Mouse (Mus musculus): ENCODE measurements at regions not wholly inside any gene's neighbourhood (a gene's known extent, or its start where the extent isn't known, plus 50 kb on each side); places are given as distances from the start of the nearest gene placed in this dataset.

DNA sequence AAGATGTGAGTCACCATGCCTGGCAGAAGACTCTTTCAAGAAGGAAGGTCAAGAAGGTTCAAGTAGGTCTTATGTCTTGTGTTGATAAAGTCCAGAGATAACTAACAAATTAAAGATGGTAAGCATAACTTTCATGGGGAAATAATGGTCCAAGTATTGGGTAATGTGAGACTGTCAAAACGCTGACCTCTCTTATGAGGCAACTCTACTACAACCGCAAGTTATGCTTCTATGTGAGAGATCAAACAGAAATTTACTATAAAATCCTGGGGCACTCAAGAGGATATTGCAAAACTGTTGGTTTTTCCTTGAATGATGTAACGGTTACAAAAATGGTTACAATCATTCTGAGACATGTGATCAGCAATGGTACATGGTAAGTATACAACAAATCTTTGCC lies 192.6 kb upstream of the Kit start:
- H3K27ac ChIP-seq (ENCODE audit: low read depth, low read length): no peak overlapping the region
- ATAC-seq (ENCODE audit: insufficient read depth, low FRiP score, low TSS enrichment): no peak
- no peak for DNase-seq (ENCODE audit: low spot score)
- WGBS: 90% methylated on average over 3 of the region's 3 CpGs
- no peak overlapping the region for H3K4me2 ChIP-seq (ENCODE audit: low read depth)
- H3K4me3 ChIP-seq (ENCODE audit: low read depth, low read length): no peak overlapping the region
- no peaks in the 10 kb centered on the region for H3K9me3 ChIP-seq (ENCODE audit: control insufficient read depth, low read length)
- H3K27me3 ChIP-seq (ENCODE audit: control insufficient read depth, insufficient read depth, low read length): no peaks in the 10 kb centered on the region
- no peak overlapping the region for H3K9ac ChIP-seq (ENCODE audit: low read length)
- no peaks in the 10 kb centered on the region for H3K36me3 ChIP-seq (ENCODE audit: control insufficient read depth, insufficient read depth, low read length)
- no peaks in the 10 kb centered on the region; the same call in 1 of the 2 replicates for H3K4me1 ChIP-seq (ENCODE audit: control insufficient read depth, insufficient read depth, low read length)

DNA sequence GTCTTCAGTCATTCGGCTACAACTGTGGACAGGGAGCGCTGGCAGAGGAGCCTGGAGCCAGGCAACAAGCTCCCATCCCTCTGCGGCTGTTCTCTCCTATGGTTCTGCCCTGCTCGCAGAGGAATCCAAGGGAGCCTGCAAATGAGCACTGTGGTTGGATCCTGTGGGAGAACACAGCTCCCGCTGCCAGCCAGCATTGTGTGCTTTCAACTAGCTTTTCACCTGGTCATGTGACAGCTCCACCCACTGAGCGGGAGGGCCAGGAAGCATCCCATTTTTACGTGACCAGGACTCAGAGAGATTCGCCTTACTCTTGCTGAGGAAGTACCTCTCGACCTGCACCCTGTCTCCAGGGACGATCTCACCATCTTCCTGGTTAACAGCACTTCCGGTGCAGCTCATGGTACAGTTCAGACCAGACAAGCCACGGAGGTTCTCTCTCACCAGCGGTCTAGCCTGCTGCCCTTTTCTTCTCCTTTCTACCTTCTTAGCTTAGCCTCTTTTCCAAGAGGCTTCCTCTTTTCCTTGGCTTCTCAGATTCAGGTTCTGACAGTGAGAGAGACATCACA lies 186.7 kb upstream of the Kit start:
- Histone ChIP-seq H3K9me3 (ENCODE audit: control insufficient read depth, low read length) (no peaks in the 10 kb centered on the region), H3K9ac (ENCODE audit: low read length) (no peak overlapping the region), H3K36me3 (ENCODE audit: control insufficient read depth, insufficient read depth, low read length) (no peaks in the 10 kb centered on the region), H3K4me2 (ENCODE audit: low read depth) (no peak overlapping the region), H3K4me3 (ENCODE audit: low read depth, low read length) (no peak overlapping the region), H3K27ac (ENCODE audit: low read depth, low read length) (no peak overlapping the region), H3K27me3 (ENCODE audit: control insufficient read depth, insufficient read depth, low read length) (no peaks in the 10 kb centered on the region), H3K4me1 (ENCODE audit: control insufficient read depth, insufficient read depth, low read length) (no peaks in the 10 kb centered on the region)
- ATAC-seq (ENCODE audit: insufficient read depth, low FRiP score, low TSS enrichment) (no peak), DNase-seq (ENCODE audit: low spot score) (no peak)
- 50% methylated on average over 13 of the region's 13 CpGs for WGBS

DNA sequence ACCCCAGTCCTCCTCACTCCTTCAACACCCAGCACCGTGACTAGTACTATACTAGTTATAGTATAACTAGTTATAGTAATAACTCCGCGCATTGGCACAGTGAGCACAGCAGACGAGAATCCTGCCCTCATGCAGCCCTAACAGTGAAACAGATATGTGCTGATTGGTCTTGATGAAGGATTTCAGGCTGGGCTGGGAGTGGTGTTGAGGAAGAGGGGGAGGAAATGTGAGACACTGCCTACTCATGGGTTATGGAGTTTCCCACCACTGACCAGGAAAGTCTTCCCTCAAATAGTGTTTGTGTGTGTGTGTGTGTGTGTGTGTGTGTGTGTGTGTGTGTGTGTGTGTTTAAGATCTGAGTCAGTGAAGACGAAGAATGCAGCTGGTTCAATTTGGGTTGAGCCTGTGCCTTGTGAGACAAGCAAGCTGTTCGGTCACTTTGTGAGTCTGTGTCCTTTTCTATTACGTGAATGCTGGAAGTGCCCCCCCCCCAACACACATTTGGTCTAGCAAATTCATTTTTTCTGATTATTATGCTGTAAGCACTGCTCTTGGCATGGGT lies 185.9 kb upstream of the Kit start:
- no peak overlapping the region for H3K4me3 ChIP-seq (ENCODE audit: low read depth, low read length)
- no peak for ATAC-seq (ENCODE audit: insufficient read depth, low FRiP score, low TSS enrichment)
- no peaks in the 10 kb centered on the region for H3K27me3 ChIP-seq (ENCODE audit: control insufficient read depth, insufficient read depth, low read length)

DNA sequence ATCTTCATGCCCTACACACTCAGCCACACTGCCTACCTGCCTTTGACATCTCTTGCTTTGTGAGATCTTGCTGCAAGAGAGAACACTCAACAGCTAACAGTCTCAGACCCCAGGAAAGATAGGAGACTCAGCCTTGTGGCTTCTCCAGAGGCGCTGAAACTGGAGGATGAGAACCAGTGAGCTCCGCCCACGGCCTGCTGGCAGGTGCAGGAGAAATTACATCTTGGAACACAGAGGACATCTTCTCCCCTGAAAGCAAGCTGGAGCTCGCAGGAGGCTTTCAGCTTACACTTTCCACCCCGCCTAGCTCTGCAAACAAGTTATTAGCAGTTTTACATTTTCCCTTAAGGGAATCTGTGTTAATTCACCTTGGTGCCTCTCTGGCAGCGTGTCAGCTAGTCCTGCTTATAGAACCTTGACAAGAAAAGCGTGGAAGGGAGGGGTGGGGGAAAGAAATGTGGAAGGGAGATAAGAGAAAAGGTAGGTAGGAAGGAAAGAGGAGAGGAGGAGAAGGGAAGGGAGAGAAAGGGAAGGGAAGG lies 185.2 kb upstream of the Kit start:
- 76% methylated on average over 7 of the region's 7 CpGs for WGBS
- Histone ChIP-seq H3K27me3 (ENCODE audit: control insufficient read depth, insufficient read depth, low read length) (no peaks in the 10 kb centered on the region), H3K4me2 (ENCODE audit: low read depth) (no peak overlapping the region), H3K4me1 (ENCODE audit: control insufficient read depth, insufficient read depth, low read length) (no peaks in the 10 kb centered on the region), H3K9me3 (ENCODE audit: control insufficient read depth, low read length) (no peaks in the 10 kb centered on the region), H3K4me3 (ENCODE audit: low read depth, low read length) (no peak overlapping the region), H3K9ac (ENCODE audit: low read length) (no peak overlapping the region), H3K27ac (ENCODE audit: low read depth, low read length) (no peak overlapping the region), H3K36me3 (ENCODE audit: control insufficient read depth, insufficient read depth, low read length) (no peaks in the 10 kb centered on the region)
- DNase-seq (ENCODE audit: low spot score) (no peak), ATAC-seq (ENCODE audit: insufficient read depth, low FRiP score, low TSS enrichment) (no peak)

More for the DNA sequence above, 185.9 kb upstream of the Kit start:
- Histone ChIP-seq H3K9me3 (ENCODE audit: control insufficient read depth, low read length) (no peaks in the 10 kb centered on the region), H3K9ac (ENCODE audit: low read length) (no peak overlapping the region), H3K4me1 (ENCODE audit: control insufficient read depth, insufficient read depth, low read length) (no peaks in the 10 kb centered on the region), H3K4me2 (ENCODE audit: low read depth) (no peak overlapping the region), H3K27ac (ENCODE audit: low read depth, low read length) (no peak overlapping the region), H3K36me3 (ENCODE audit: control insufficient read depth, insufficient read depth, low read length) (no peaks in the 10 kb centered on the region)
- 89% methylated on average over 7 of the region's 7 CpGs for WGBS
- no peak for DNase-seq (ENCODE audit: low spot score)

DNA sequence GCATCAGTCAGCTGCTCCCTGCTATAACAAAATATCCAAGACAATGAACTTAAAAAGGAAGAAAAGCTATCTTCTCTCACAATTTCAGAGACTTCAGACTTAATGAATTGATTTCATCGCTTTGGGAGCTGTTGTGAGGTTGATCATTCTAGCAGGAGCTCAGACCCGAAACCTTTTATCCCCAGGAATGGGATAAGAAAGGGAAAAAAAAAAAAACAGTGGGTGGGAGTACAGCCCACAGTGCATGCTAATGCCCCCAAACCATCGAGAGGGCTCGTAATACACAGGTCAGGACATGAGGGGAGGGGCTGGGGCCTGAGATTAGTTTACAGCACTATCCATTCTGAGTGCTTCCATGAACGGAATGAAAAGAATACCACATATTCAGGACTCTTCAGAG lies 175.9 kb upstream of the Kit start:
- no peak overlapping the region for H3K4me2 ChIP-seq (ENCODE audit: low read depth)
- no peaks in the 10 kb centered on the region for H3K27me3 ChIP-seq (ENCODE audit: control insufficient read depth, insufficient read depth, low read length)
- no peak for ATAC-seq (ENCODE audit: insufficient read depth, low FRiP score, low TSS enrichment)
- H3K9ac ChIP-seq (ENCODE audit: low read length): no peak overlapping the region
- H3K4me1 ChIP-seq (ENCODE audit: control insufficient read depth, insufficient read depth, low read length): no peaks in the 10 kb centered on the region
- H3K36me3 ChIP-seq (ENCODE audit: control insufficient read depth, insufficient read depth, low read length): no peaks in the 10 kb centered on the region
- no peaks in the 10 kb centered on the region for H3K9me3 ChIP-seq (ENCODE audit: control insufficient read depth, low read length)
- H3K27ac ChIP-seq (ENCODE audit: low read depth, low read length): no peak overlapping the region
- no peak overlapping the region for H3K4me3 ChIP-seq (ENCODE audit: low read depth, low read length)
- DNase-seq (ENCODE audit: low spot score): no peak
- 56% methylated on average over 5 of the region's 5 CpGs for WGBS

DNA sequence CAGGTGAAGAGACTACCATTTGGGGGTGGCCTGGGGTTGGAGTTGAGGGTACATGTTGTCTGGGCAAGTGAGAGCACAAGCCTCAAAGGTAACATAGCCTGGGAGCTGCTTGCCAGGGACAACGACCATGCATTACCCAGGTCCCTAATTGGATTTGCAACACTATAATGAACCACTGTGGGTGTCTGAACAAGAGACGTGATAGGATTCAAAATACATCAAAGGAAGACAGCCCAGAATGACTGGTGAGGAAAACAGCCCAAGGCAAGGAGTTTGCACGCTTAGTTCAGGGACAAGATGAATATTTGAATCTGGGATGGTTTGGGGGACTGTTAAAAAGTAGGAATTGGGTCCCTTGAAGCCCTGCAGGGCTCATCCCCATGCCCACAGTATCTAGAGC lies 173.0 kb upstream of the Kit start:
- WGBS: 60% methylated on average over 3 of the region's 3 CpGs
- Histone ChIP-seq H3K9me3 (ENCODE audit: control insufficient read depth, low read length) (no peaks in the 10 kb centered on the region), H3K9ac (ENCODE audit: low read length) (no peak overlapping the region), H3K4me1 (ENCODE audit: control insufficient read depth, insufficient read depth, low read length) (no peaks in the 10 kb centered on the region), H3K36me3 (ENCODE audit: control insufficient read depth, insufficient read depth, low read length) (no peaks in the 10 kb centered on the region), H3K4me3 (ENCODE audit: low read depth, low read length) (no peak overlapping the region), H3K27ac (ENCODE audit: low read depth, low read length) (no peak overlapping the region), H3K27me3 (ENCODE audit: control insufficient read depth, insufficient read depth, low read length) (no peaks in the 10 kb centered on the region), H3K4me2 (ENCODE audit: low read depth) (no peak overlapping the region)
- ATAC-seq (ENCODE audit: insufficient read depth, low FRiP score, low TSS enrichment) (no peak), DNase-seq (ENCODE audit: low spot score) (no peak)

DNA sequence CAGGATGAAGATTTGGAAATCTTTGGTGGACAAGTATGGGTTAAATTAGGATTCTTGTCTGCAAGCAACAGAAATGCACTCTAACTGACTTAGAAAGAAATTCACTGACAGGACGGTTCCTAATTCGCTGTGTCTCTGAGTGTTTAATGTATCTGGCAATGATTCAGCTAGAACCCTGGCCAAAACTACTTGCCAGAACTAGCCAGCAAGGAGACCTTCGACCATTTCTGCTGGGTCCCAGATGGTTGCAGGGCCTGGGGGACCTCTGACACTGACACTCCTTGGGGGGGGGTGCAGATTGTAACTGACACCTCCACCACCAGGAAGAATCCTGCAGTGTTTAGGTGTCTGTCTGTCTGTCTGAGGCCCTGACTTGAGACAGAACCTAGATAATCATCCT lies 172.1 kb upstream of the Kit start:
- Histone ChIP-seq H3K4me1 (ENCODE audit: control insufficient read depth, insufficient read depth, low read length) (no peaks in the 10 kb centered on the region), H3K9me3 (ENCODE audit: control insufficient read depth, low read length) (no peaks in the 10 kb centered on the region), H3K36me3 (ENCODE audit: control insufficient read depth, insufficient read depth, low read length) (no peaks in the 10 kb centered on the region), H3K27me3 (ENCODE audit: control insufficient read depth, insufficient read depth, low read length) (no peaks in the 10 kb centered on the region), H3K4me3 (ENCODE audit: low read depth, low read length) (no peak overlapping the region), H3K9ac (ENCODE audit: low read length) (no peak overlapping the region), H3K4me2 (ENCODE audit: low read depth) (no peak overlapping the region), H3K27ac (ENCODE audit: low read depth, low read length) (no peak overlapping the region)
- no peak for DNase-seq (ENCODE audit: low spot score)
- 84% methylated on average over 3 of the region's 3 CpGs for WGBS
- ATAC-seq (ENCODE audit: insufficient read depth, low FRiP score, low TSS enrichment): no peak

DNA sequence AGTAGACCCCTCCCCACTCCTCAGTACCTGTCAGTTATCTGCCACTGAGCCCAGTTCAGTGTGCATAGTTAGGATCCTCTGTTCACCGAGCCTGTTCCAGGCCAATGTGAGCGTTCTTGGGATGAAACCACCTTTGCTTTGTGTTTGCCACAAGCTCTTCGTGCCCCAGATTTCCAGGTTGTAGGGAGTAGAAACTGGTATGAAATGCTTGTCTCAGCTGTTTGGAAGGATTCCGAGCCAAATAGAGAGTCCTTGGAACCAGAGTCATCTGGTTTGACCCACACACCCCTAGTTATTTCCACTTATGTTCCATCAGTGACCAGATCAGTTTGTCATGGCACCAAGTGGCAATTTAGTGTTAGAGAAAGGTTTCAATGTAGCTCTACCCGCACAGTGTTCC lies 171.2 kb upstream of the Kit start:
- Histone ChIP-seq H3K27ac (ENCODE audit: low read depth, low read length) (no peak overlapping the region), H3K9me3 (ENCODE audit: control insufficient read depth, low read length) (no peaks in the 10 kb centered on the region), H3K4me2 (ENCODE audit: low read depth) (no peak overlapping the region), H3K9ac (ENCODE audit: low read length) (no peak overlapping the region), H3K4me1 (ENCODE audit: control insufficient read depth, insufficient read depth, low read length) (no peaks in the 10 kb centered on the region), H3K36me3 (ENCODE audit: control insufficient read depth, insufficient read depth, low read length) (no peaks in the 10 kb centered on the region), H3K4me3 (ENCODE audit: low read depth, low read length) (no peak overlapping the region), H3K27me3 (ENCODE audit: control insufficient read depth, insufficient read depth, low read length) (no peaks in the 10 kb centered on the region)
- no peak for DNase-seq (ENCODE audit: low spot score)
- WGBS: 93% methylated on average over 5 of the region's 5 CpGs
- ATAC-seq (ENCODE audit: insufficient read depth, low FRiP score, low TSS enrichment): no peak

DNA sequence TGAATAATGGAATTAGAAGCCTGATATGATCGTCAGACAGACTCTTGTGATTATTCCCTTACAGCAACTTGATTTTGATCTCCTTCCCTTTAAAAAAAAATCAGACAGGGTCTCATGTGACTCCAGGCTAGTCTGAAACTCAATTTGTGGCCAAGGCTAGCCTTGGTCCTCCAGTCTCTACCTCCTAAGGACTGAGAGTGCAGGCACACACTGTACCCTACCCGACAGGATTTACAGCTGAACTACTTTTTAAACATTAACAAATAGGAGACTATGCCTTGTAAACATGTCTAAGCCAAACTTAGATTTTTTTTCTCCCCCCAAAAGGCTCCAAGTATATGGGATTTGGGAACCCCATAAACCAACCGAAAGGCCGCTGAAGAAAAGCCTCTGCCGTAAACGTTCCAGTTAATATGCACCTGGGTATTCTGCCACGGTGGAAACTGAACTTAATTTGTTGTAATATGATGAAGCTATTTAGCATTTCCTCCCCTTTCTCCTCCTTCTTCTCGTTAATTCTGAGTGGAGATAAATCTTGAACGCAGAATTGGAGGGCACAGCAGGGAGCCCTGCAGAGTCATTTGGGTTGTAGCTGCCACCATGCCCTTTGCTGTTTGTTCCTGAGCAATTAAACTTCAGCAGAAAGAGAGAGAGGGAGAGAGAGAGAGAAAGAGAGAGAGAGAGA lies 170.0 kb upstream of the Kit start:
- ATAC-seq (ENCODE audit: insufficient read depth, low FRiP score, low TSS enrichment) (no peak), DNase-seq (ENCODE audit: low spot score) (no peak)
- Histone ChIP-seq H3K4me3 (ENCODE audit: low read depth, low read length) (no peak overlapping the region), H3K4me1 (ENCODE audit: control insufficient read depth, insufficient read depth, low read length) (no peaks in the 10 kb centered on the region), H3K36me3 (ENCODE audit: control insufficient read depth, insufficient read depth, low read length) (no peaks in the 10 kb centered on the region), H3K9ac (ENCODE audit: low read length) (no peak overlapping the region), H3K9me3 (ENCODE audit: control insufficient read depth, low read length) (no peaks in the 10 kb centered on the region), H3K27ac (ENCODE audit: low read depth, low read length) (no peak overlapping the region), H3K27me3 (ENCODE audit: control insufficient read depth, insufficient read depth, low read length) (no peaks in the 10 kb centered on the region), H3K4me2 (ENCODE audit: low read depth) (no peak overlapping the region)
- 47% methylated on average over 9 of the region's 9 CpGs for WGBS
